Mouse (Mus musculus) left cerebral cortex, adult 9 months (tissue): ENCODE measurements around the gene Gm826.

Experiments
- DNase-seq, 2 experiments: peaks; one replicate each; pipeline ENCODE4 v3.0.0; 2022; ENCODE audit warnings: low spot score in 2 of 2

The Gm826 gene

GRCm38 (mm10) chr2:160288538-160289151, 45.3 kb downstream of the Gm826 start:
- no peak for DNase-seq

GRCm38 (mm10) chr2:160275959-160276657, 57.9 kb downstream of the Gm826 start:
- no peak for DNase-seq

- DNase-seq: no peak
These were observed 66.0 kb downstream of the Gm826 start for GRCm38 (mm10) chr2:160267828-160268453.

GRCm38 (mm10) chr2:160263861-160264260, 70.1 kb downstream of the Gm826 start:
- DNase-seq: no peak

- DNase-seq: peak; percentile 42 to 55
These were observed 72.4 kb downstream of the Gm826 start for GRCm38 (mm10) chr2:160261538-160261937.
